Mouse (Mus musculus) central nervous system, embryonic 11.5 days (tissue): Measurements from ENCODE around the gene Spag6. TPM values are rescaled to one million over a fixed set of nuclear protein-coding genes. Genes with fewer than 3 reads are reported as not detected.

Experiments used
- polyA plus RNA-seq: library from polyadenylated mRNA; depleted of rRNA; stranded (reverse); fragments of >200 nt; gene quantifications from 2 replicates; pipeline ENCODE4 v1.2.3, GENCODE M21; 2012; rRNA removed

Spag6 gene
- 0.08 and 0.36 TPM in 2 replicates for polyA plus RNA-seq

GRCm38 (mm10) chr2:18693871-18694610 is at the start of gene Spag6:
TSS of gene Spag6 (plus strand) at chr2:18694032.

GRCm38 (mm10) chr2:18672133-18672765 is 21.6 kb upstream of the Spag6 start, which contains the start of gene Commd3:
TSS of gene Commd3 (plus strand) at chr2:18672384.

GRCm38 (mm10) chr2:18676936-18677491 is 16.8 kb upstream of the Spag6 start, which contains the start of gene Bmi1:
TSS of gene Bmi1 (plus strand) at chr2:18677018.

Other genes with a start within 250 kb of the Spag6 start
- 92.6 and 113 TPM in 2 replicates for gene Commd3, start 21.6 kb upstream of the Spag6 start, polyA plus RNA-seq
- 39.3 and 63.1 TPM in 2 replicates for gene Bmi1, start 17.0 kb upstream of the Spag6 start, polyA plus RNA-seq